Mouse (Mus musculus) layer of hippocampus, postnatal 36 days (tissue): Measurements from ENCODE around the gene Cdk14. TPM values are rescaled to one million over a fixed set of nuclear protein-coding genes. Genes with fewer than 3 reads are reported as not detected.
A peak's percentile ranks its signal among the peaks of the same experiment; 100 is the strongest.
"Not testable (repeated sequence)": the region's sequence is repeated elsewhere in the genome, so short reads cannot be mapped to it uniquely, and the experiment has no call there.

Experiments
- DNase-seq, 2 experiments: peaks; one replicate each; pipeline ENCODE4 v3.0.0; 2022
- total RNA-seq, 2 experiments: library from RNA; stranded (reverse); gene quantifications; 2 replicates each; pipeline ENCODE4 v1.2.3; 2021

Gene Cdk14
- total RNA-seq, 2 experiments from 2014 or later, result 254 to 260 TPM

GRCm38 (mm10) chr5:5260966-5261724, 159.0 kb downstream of the Cdk14 start:
- peak in 1 of 2 experiments; percentile 16 for DNase-seq

- DNase-seq, result no peak
These were observed 159.8 kb downstream of the Cdk14 start for GRCm38 (mm10) chr5:5260309-5260708.

DNA sequence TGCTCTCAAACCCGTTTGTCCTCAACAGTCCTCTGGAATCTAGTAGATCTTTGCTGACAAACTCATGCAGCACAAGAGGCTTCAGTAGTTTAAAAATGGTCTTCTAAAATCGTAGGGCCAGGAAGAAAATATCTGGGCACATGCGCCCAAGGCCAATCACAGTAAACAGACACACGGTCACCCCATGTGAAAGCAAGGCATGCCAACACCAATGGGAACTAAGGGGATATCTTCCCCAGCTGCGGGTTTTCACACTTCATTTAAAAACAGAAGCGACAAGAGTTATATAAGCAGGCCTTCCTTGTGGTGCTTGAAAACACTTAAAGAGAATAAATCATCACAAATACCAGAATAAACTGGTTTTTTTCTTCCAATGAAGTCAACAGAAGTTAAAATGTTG, 165.7 kb downstream of the Cdk14 start:
- DNase-seq, result no peak

- no peak for DNase-seq
These were observed 166.9 kb downstream of the Cdk14 start for GRCm38 (mm10) chr5:5253177-5253576.

DNA sequence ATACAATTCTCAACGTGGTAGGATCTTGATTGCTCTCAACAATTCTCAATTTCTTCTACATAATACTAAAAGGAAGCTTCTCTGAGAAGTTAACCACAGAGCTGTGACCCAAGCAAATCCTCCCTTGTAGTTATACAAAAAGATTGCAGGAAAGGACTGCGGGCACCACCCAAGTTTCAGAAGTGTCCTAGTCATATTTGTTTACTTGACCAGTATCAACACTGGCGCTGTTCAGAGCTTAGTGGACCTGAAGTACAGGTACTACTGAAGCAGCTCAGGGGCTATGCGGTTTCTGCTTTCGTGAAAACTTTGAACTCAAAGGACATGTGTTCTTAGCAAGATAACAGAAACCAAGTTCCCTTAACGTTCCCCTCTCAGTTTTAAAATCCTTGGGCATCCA, 172.4 kb downstream of the Cdk14 start:
- no peak for DNase-seq

GRCm38 (mm10) chr5:5246534-5247175, 173.5 kb downstream of the Cdk14 start:
- DNase-seq, result no peak

- no peak for DNase-seq
These were observed 174.9 kb downstream of the Cdk14 start for GRCm38 (mm10) chr5:5245182-5245581.

GRCm38 (mm10) chr5:5243648-5244047, 176.5 kb downstream of the Cdk14 start:
- no peak for DNase-seq

DNA sequence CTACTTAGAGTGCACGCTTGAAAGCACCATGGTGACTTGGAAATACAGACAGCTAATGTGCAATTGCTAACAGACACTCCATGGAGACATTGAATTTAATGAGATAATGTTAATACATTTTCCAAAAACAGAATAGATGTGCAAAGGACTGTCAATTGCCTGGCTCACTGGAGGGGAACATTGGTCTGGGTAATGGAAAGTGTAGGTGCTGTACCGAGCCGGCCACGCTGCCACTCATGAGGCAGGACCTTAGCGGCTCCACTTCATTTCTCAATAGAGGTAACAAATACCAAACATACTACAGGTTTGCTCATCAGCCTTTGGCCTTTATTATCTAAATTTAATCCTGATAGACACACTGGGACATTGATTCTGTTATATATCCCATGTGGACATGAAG, 177.4 kb downstream of the Cdk14 start:
- no peak for DNase-seq

DNA sequence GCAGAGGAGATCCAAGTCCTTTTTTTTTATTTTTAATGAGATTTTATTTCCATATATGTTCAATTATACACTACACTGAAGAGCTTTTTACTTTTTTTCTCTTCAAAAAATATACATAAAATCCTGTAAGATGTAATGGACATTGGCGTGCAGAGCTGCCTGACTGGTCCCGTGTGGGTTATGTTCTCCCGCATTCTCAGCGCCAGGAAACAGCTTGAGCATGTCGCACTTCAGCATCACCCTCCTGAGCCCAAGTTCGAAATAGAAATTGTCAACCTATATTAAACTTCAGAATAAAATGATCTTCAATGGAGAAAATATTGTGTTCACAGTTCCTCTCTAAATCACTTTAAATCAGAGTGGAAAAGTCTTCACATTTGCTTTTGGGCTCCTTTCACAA, 179.0 kb downstream of the Cdk14 start:
- DNase-seq, result no peak

DNA sequence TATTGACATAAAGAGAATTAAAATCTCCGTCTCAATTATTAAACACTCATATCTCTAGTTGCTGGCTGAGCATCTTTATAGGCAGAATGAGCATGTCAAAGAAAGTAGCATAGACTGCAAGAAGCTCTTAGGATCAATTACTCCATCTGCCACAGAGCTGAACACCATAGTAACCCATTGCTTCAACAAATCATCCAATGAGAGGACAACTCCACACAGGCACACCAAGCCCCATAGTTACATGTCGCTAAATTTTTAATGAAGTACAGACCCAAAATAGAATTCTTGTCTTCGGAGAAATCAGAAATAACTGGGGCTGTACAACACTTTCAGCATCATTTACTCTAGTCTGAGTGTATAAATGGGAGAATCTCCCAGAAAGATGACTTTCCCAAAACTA, 180.0 kb downstream of the Cdk14 start:
- DNase-seq, result no peak

DNA sequence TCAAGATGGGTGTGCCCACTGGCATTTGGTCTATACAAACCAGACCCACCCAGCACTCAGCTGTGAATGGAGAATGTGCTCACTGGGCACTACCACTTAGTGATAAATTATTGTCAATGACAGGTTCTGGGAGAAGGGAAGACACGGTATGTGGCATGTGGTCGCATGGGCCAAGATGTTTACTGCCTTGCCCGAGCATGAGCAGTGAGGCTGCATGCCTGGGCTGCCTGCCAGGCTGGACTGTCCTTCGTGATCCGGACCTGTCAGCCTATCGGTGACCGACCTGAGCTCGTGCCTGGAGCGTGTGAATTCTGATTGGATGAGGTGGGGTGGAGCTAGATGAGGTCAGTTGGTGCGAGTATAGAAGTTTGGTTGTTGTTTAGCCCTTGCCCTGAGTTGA, 185.2 kb downstream of the Cdk14 start:
- not testable (repeated sequence) for DNase-seq

DNA sequence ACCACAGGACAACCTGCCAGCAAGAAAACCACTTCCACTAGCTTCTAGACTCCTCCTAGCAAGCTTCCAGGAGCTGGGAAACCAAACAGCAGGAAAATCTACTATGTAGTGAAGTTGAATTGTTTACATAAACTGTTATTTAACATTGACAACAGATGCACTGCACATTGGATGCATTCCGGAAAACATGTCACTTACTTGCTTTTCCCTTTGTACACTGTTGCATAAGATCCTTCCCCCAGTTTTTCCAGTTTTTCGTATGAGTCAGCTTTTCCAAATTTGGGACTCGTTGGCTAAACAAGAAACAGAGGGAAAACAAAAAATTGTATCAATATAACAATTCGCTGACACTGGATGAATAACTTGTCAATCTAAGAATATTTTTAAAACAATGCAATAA, 193.1 kb downstream of the Cdk14 start:
- DNase-seq, result no peak

DNA sequence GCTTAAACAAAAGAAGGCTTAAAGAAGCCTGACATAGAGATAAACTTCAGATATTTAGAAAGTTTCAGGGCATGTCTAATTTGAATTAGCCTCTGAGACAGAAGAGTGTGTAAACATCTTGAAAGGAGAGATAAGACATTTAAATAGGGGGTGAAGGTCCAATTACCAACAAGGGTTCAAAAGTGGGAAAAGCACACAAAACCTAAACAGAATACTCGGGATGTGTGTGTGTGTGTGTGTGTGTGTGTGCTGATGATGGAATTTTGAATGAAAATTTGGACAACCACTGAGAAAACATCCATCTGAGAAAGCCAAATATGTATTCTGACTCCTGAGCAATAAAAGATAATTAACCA, 208.4 kb downstream of the Cdk14 start:
- DNase-seq, result no peak

DNA sequence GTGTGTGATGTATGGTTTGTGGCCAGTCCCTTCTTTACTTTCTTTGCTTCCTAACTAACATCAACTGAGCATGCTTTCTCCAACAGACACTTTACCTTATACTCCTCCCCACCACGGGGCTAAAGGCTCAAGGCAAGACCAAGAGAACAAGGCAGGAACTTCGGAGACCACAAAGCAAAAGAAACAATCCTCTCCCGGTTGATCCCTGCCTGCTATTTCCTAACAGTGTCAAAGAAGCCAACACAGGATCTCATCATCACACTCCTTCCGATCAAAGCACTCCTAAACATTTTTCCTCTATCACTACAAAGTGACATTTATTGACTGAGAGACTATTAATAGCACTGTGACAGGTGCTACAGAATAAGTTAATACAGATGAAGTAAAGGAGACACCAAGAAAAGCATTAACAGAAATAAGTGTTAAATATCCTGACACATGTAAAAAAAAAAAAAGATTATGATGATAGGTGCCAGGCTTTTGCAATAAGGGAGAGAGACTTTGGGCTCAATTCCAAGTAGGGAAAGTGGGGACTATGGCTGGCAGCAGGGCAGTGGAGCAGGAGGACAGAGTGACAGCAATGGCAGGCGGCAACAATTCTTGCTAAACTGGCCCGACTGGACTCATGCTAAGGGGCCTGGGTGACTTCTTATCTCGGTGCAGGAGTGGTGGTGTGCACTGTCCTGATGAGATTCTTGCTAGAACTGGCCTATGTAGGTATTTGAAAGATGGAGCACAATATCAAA, 208.9 kb downstream of the Cdk14 start:
- no peak for DNase-seq

GRCm38 (mm10) chr5:5208016-5208415, 212.1 kb downstream of the Cdk14 start:
- DNase-seq, result no peak

DNA sequence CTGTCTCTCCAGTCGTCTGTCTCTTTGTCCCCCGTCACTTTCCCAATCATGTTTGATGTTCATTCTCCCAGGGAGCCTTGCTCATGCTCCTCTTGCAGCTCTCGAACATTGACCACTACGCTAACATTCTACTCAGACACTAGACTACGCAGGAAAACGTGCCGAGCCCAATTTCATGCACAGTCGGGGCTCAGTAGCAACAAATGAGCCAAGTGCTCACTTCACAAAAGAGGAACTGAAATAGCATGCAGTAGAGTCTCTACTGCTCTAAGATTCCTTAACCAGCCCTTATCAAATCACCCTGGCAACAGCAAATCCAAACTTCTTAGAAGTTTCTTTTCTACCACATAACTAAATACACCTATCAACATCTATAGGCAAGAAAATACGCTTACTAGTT, 214.1 kb downstream of the Cdk14 start:
- DNase-seq, result no peak

- no peak for DNase-seq
These were observed 225.4 kb downstream of the Cdk14 start for GRCm38 (mm10) chr5:5194562-5195221.

GRCm38 (mm10) chr5:5189590-5189989, 230.5 kb downstream of the Cdk14 start:
- DNase-seq, result no peak

- DNase-seq, result no peak
These were observed 233.9 kb downstream of the Cdk14 start for GRCm38 (mm10) chr5:5185987-5186742.

DNA sequence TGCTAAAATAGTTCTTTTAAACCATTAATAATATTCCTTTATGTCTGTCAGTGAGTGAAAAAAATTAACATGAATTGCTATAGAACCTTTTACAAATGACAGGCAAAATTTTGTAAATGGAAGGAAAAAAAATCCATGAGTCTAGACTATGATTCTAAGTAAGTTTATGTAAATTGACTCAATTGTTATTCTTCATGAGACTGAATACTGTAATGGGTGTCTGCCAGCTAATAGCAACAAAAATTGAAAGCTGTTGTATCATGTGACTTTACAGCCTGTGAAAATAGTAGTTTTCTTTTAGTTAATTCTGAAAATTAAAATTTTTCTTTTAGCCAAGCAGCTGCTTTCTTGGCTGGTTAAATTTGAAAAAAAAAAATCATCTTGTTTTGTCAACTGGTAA, 234.6 kb downstream of the Cdk14 start:
- DNase-seq, result no peak

DNA sequence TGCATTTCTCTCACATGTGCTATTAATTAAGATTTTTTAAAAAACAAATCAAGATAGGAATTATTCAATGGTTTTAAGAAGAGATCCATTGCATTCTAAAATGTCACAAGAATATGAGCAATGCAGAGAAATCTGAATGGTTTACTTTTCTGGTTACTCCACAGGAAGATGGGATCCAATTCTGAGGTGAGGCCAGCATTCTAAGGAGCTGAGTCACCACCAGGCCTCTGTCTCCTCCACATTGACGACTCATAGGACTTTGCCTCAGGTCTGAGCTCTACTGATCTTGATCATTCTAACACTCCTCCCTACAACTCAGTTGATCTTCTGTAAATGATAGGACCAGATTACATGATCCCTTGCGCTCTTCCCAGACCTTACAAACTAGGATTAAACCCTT, 239.4 kb downstream of the Cdk14 start:
- DNase-seq, result no peak
